Mouse (Mus musculus): ENCODE data around the gene Ptprd. TPM values are rescaled to one million over a fixed set of nuclear protein-coding genes. Genes with fewer than 3 reads are reported as not detected.
A peak's percentile ranks its signal among the peaks of the same experiment; 100 is the strongest.

Ptprd gene
- polyA plus RNA-seq, 1 experiment from 2014 or later, result 10.4 TPM

GRCm38 (mm10) chr4:77327198-77327597 is 884.6 kb downstream of the Ptprd start:
- no peaks in the 10 kb centered on the region for H3K36me3 ChIP-seq
- no peak for ATAC-seq (ENCODE audit: extremely low read depth, insufficient number of reproducible peaks, low FRiP score, low TSS enrichment)
- 74% methylated on average over 4 of the region's 4 CpGs for WGBS
- H3K4me3 ChIP-seq, result no peak overlapping the region
- H3K27me3 ChIP-seq (replicated peaks), result no peaks in the 10 kb centered on the region
- no peaks in the 10 kb centered on the region for H3K9me3 ChIP-seq
- no peak overlapping the region for H3K27ac ChIP-seq (replicated peaks)
- H3K4me2 ChIP-seq, result no peak overlapping the region
- H3K4me1 ChIP-seq, result no peaks in the 10 kb centered on the region
- no peak overlapping the region for H3K9ac ChIP-seq

GRCm38 (mm10) chr4:77317060-77317680 is 894.6 kb downstream of the Ptprd start:
- H3K9ac ChIP-seq, result no peak overlapping the region
- H3K27ac ChIP-seq (replicated peaks), result no peak overlapping the region
- WGBS, result 61% methylated on average over 10 of the region's 10 CpGs
- no peak overlapping the region for H3K4me3 ChIP-seq
- H3K4me1 ChIP-seq, result no peaks in the 10 kb centered on the region
- H3K4me2 ChIP-seq, result no peak overlapping the region
- H3K9me3 ChIP-seq, result no peaks in the 10 kb centered on the region
- no peak for ATAC-seq (ENCODE audit: extremely low read depth, insufficient number of reproducible peaks, low FRiP score, low TSS enrichment)
- H3K27me3 ChIP-seq (replicated peaks), result no peaks in the 10 kb centered on the region
- no peaks in the 10 kb centered on the region for H3K36me3 ChIP-seq

- Histone ChIP-seq H3K27me3 (replicated peaks) (no peaks in the 10 kb centered on the region), H3K4me3 (no peak overlapping the region), H3K4me1 (no peaks in the 10 kb centered on the region), H3K4me2 (no peak overlapping the region), H3K9me3 (no peaks in the 10 kb centered on the region), H3K36me3 (no peaks in the 10 kb centered on the region), H3K9ac (no peak overlapping the region), H3K27ac (replicated peaks) (no peak overlapping the region)
- no peak for ATAC-seq (ENCODE audit: extremely low read depth, insufficient number of reproducible peaks, low FRiP score, low TSS enrichment)
- 68% methylated on average over 2 of the region's 2 CpGs for WGBS
These were observed 895.1 kb downstream of the Ptprd start for GRCm38 (mm10) chr4:77316644-77317043.

- peaks cover 10% of the 10 kb centered on the region for H3K4me1 ChIP-seq
- no peak overlapping the region for H3K27ac ChIP-seq (replicated peaks)
- H3K36me3 ChIP-seq, result no peaks in the 10 kb centered on the region
- no peak overlapping the region for H3K4me2 ChIP-seq
- no peak overlapping the region for H3K9ac ChIP-seq
- no peaks in the 10 kb centered on the region for H3K9me3 ChIP-seq
- H3K27me3 ChIP-seq (replicated peaks), result no peaks in the 10 kb centered on the region
- H3K4me3 ChIP-seq, result no peak overlapping the region
- no peak for ATAC-seq (ENCODE audit: extremely low read depth, insufficient number of reproducible peaks, low FRiP score, low TSS enrichment)
- 64% methylated on average over 3 of the region's 3 CpGs for WGBS
These were observed 901.5 kb downstream of the Ptprd start for GRCm38 (mm10) chr4:77310127-77310788.

- Histone ChIP-seq H3K27ac (replicated peaks) (no peak overlapping the region), H3K36me3 (no peaks in the 10 kb centered on the region), H3K4me3 (no peak overlapping the region), H3K27me3 (replicated peaks) (no peaks in the 10 kb centered on the region), H3K4me2 (no peak overlapping the region), H3K9me3 (no peaks in the 10 kb centered on the region), H3K4me1 (no peaks in the 10 kb centered on the region), H3K9ac (no peak overlapping the region)
- ATAC-seq (ENCODE audit: extremely low read depth, insufficient number of reproducible peaks, low FRiP score, low TSS enrichment), result no peak
- WGBS, result 84% methylated on average over 1 of the region's 1 CpGs
These were observed 928.3 kb downstream of the Ptprd start for GRCm38 (mm10) chr4:77283423-77283822.

- Histone ChIP-seq H3K4me2 (no peak overlapping the region), H3K27me3 (replicated peaks) (no peaks in the 10 kb centered on the region), H3K4me1 (no peaks in the 10 kb centered on the region), H3K9ac (no peak overlapping the region), H3K4me3 (no peak overlapping the region), H3K27ac (replicated peaks) (no peak overlapping the region), H3K36me3 (no peaks in the 10 kb centered on the region), H3K9me3 (no peaks in the 10 kb centered on the region)
- 62% methylated on average over 4 of the region's 4 CpGs for WGBS
- no peak for ATAC-seq (ENCODE audit: extremely low read depth, insufficient number of reproducible peaks, low FRiP score, low TSS enrichment)
These were observed 933.8 kb downstream of the Ptprd start for GRCm38 (mm10) chr4:77277913-77278312.

GRCm38 (mm10) chr4:77259972-77260290 is 951.8 kb downstream of the Ptprd start:
- no peak for ATAC-seq (ENCODE audit: extremely low read depth, insufficient number of reproducible peaks, low FRiP score, low TSS enrichment)
- 64% methylated on average over 1 of the region's 1 CpGs for WGBS
- H3K27ac ChIP-seq (replicated peaks), result peak overlapping the region; percentile 53; the same call in 1 of the 2 replicates
- no peaks in the 10 kb centered on the region for H3K9me3 ChIP-seq
- peak overlapping the region; percentile 26 for H3K4me2 ChIP-seq
- H3K27me3 ChIP-seq (replicated peaks), result no peaks in the 10 kb centered on the region
- H3K36me3 ChIP-seq, result no peaks in the 10 kb centered on the region
- H3K9ac ChIP-seq, result no peak overlapping the region
- no peak overlapping the region for H3K4me3 ChIP-seq
- peaks cover 8% of the 10 kb centered on the region for H3K4me1 ChIP-seq

- 49% methylated on average over 8 of the region's 8 CpGs for WGBS
- no peak for ATAC-seq (ENCODE audit: extremely low read depth, insufficient number of reproducible peaks, low FRiP score, low TSS enrichment)
- Histone ChIP-seq H3K27me3 (replicated peaks) (no peaks in the 10 kb centered on the region), H3K9ac (no peak overlapping the region), H3K4me1 (peaks cover 8% of the 10 kb centered on the region), H3K27ac (replicated peaks) (peak overlapping the region; percentile 53; the same call in 1 of the 2 replicates), H3K4me3 (no peak overlapping the region), H3K9me3 (no peaks in the 10 kb centered on the region), H3K36me3 (no peaks in the 10 kb centered on the region), H3K4me2 (peak overlapping the region; percentile 26)
These were observed 952.4 kb downstream of the Ptprd start for GRCm38 (mm10) chr4:77259250-77259971.

GRCm38 (mm10) chr4:77251188-77251587 is 960.6 kb downstream of the Ptprd start:
- H3K4me3 ChIP-seq, result no peak overlapping the region
- no peaks in the 10 kb centered on the region for H3K4me1 ChIP-seq
- H3K36me3 ChIP-seq, result no peaks in the 10 kb centered on the region
- no peak overlapping the region for H3K27ac ChIP-seq (replicated peaks)
- no peak overlapping the region for H3K4me2 ChIP-seq
- 61% methylated on average over 4 of the region's 4 CpGs for WGBS
- H3K9ac ChIP-seq, result no peak overlapping the region
- no peaks in the 10 kb centered on the region for H3K9me3 ChIP-seq
- no peak for ATAC-seq (ENCODE audit: extremely low read depth, insufficient number of reproducible peaks, low FRiP score, low TSS enrichment)
- H3K27me3 ChIP-seq (replicated peaks), result no peaks in the 10 kb centered on the region

GRCm38 (mm10) chr4:77249801-77250200 is 962.0 kb downstream of the Ptprd start:
- Histone ChIP-seq H3K9me3 (no peaks in the 10 kb centered on the region), H3K4me2 (no peak overlapping the region), H3K4me1 (no peaks in the 10 kb centered on the region), H3K9ac (no peak overlapping the region), H3K36me3 (no peaks in the 10 kb centered on the region), H3K27me3 (replicated peaks) (no peaks in the 10 kb centered on the region), H3K4me3 (no peak overlapping the region), H3K27ac (replicated peaks) (no peak overlapping the region)
- no peak for ATAC-seq (ENCODE audit: extremely low read depth, insufficient number of reproducible peaks, low FRiP score, low TSS enrichment)
- 51% methylated on average over 1 of the region's 1 CpGs for WGBS

GRCm38 (mm10) chr4:77248918-77249317 is 962.8 kb downstream of the Ptprd start:
- Histone ChIP-seq H3K9me3 (no peaks in the 10 kb centered on the region), H3K27ac (replicated peaks) (no peak overlapping the region), H3K9ac (no peak overlapping the region), H3K4me2 (no peak overlapping the region), H3K36me3 (no peaks in the 10 kb centered on the region), H3K4me3 (no peak overlapping the region), H3K4me1 (no peaks in the 10 kb centered on the region), H3K27me3 (replicated peaks) (no peaks in the 10 kb centered on the region)
- ATAC-seq (ENCODE audit: extremely low read depth, insufficient number of reproducible peaks, low FRiP score, low TSS enrichment), result no peak
- 79% methylated on average over 1 of the region's 1 CpGs for WGBS
